Mouse (Mus musculus): ENCODE data around the gene Eps8l3.

DNA sequence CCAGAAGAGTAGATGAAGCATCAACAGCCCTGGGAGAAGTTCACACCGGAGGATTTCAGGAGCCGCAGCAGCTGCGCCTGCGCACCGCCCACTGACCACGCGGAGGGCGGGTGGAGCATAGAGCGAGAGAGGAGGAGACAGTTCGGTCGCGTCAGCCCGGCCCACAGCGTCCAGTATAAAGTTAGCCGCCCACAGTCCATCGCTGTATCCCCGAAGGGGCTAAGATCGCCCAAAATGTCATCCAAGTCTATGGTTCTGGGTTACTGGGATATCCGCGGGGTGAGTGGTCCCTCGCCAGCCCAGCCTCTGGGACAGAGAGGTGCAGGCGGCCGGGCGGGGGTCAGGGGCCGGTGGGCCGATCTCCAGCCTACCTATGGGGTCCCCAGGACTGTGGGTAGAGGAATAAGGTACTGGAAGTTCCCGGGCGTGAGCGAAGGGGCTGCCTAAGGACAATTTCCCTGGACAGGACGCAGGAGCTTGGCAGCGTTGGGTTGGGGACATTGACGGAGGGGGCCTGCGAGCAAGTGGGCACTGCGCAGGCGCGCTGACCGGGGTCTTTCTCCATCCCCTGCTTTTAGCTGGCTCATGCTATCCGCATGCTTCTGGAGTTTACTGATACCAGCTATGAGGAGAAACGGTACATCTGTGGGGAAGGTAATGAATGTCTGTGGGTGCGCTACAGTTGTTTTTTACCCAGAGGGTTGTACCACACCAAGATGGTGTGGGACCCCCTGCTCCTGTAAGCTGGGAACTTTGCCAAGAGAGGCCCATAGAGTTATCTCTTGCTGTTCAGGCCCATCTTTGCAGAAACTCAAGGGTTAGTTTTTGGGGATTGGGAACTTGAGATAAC is 18.9 kb downstream of the Eps8l3 start, which contains the start of gene Gstm5:
- TF ChIP-seq CTCF (IDR thresholded peaks at IDR 0.05; ENCODE audit: borderline replicate concordance, extremely low read depth, insufficient read depth, insufficient read length), result no peak
- peak; percentile 69; the same call in 1 of the 2 replicates for TF ChIP-seq POLR2A (IDR thresholded peaks at IDR 0.05; ENCODE audit: borderline replicate concordance, extremely low read depth, insufficient read depth, insufficient read length, poor library complexity, severe bottlenecking)
